Mouse (Mus musculus) lung, adult 10 weeks (tissue): ENCODE data around the gene Cypt4. TPM values are rescaled to one million over a fixed set of nuclear protein-coding genes. Genes with fewer than 3 reads are reported as not detected.

Experiments used
- polyA plus RNA-seq: library from polyadenylated mRNA; stranded (reverse); fragments of 350-450 nt; fragmentation: Illumina TruSeq; extraction: RNeasy Lipid Tissue Mini Kit (QIAGEN cat#74804); gene quantifications from one replicate; pipeline ENCODE4 v1.2.3, GENCODE M21; 2014; ENCODE audit warnings: low read depth, low replicate concordance; ENCODE audit not compliant: insufficient read depth

Cypt4 gene
- not detected for polyA plus RNA-seq

GRCm38 (mm10) chr9:24624896-24625295, at the start of gene Cypt4:
Gene Cypt4 (plus strand): TSS chr9:24625196.

Other genes starting within 250 kb of the Cypt4 start
- gene Dpy19l1, start 122.1 kb upstream of the Cypt4 start, polyA plus RNA-seq, result 9.3 TPM
- 0.17 TPM for gene Dpy19l2, start 71.1 kb downstream of the Cypt4 start, polyA plus RNA-seq
- gene Tbx20, start 149.1 kb downstream of the Cypt4 start, polyA plus RNA-seq, result 0.54 TPM